Mouse (Mus musculus): ENCODE measurements around the gene Serpinh1.

The Serpinh1 gene

DNA sequence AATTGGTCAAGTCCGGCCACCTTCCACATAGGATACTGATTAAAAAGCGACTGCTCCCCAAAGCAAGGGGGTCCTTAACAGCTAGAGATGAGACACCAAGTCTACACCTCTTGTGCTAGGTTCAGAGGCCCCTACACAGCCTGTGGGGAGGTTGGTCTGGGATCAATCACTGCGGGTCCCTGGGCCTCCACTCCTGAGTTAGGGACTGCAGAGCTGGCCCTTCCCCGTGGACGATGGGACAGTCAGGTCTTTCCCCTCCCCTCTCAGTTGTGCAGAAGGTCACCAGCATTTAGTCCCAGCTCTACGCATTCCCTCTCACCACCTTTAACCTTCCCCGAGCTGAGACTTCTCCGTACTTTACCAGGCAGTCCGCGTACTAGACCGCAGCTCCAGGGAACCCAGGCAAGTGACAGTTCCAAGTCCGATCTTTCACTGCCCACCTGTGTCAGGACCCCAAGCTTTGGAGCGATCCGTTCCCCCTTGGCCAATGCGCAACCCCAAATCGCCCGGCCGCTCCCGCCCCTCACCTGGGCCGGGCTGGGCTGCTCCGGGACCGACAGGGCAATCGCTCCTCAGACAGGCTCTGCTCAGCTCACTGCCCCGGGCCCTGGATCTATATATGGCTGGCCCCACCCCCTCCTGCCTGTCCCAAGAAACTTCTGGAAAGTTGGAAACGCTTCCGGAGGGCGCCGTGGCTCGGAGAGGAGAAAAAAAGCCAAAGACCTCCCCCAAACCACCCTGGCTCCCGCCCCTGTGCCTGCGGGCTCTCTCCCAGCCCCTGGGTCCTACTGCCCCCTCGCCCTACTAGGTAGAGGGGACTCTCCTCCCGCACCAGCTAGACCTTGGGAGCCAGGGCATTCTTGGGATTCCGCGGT is at the start of gene Serpinh1:
Gene Serpinh1 (minus strand): TSS at position 714 of the 875 bp plus-strand sequence.
- DNase-seq (ENCODE audit: low read depth, low spot score): no peak

- DNase-seq (ENCODE audit: low read depth, low spot score): no peak
These were observed 49.4 kb upstream of the Serpinh1 start for GRCm38 (mm10) chr7:99402477-99402876.

DNA sequence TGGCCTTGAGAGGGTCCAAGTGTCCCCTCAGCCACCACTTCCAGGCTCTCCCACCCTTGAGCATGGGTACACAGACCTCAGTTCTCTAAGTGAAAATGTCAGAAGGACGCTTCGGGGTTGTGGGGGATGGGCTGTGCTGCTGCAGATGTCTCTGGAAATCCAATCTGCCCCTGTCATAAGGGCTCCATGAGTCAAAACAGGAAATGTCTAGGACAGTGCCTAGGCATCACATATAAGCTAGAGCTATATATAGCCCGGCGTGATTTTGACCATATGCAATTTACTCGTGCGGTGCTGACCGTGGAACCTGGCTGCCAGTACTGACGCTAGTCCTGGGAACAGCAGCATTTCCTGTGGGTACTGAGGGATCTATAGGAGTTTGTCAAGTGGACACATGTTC is 48.3 kb upstream of the Serpinh1 start:
- DNase-seq (ENCODE audit: low read depth, low spot score): no peak

GRCm38 (mm10) chr7:99396994-99397659 is 44.1 kb upstream of the Serpinh1 start:
- no peak for DNase-seq (ENCODE audit: low read depth, low spot score)

DNA sequence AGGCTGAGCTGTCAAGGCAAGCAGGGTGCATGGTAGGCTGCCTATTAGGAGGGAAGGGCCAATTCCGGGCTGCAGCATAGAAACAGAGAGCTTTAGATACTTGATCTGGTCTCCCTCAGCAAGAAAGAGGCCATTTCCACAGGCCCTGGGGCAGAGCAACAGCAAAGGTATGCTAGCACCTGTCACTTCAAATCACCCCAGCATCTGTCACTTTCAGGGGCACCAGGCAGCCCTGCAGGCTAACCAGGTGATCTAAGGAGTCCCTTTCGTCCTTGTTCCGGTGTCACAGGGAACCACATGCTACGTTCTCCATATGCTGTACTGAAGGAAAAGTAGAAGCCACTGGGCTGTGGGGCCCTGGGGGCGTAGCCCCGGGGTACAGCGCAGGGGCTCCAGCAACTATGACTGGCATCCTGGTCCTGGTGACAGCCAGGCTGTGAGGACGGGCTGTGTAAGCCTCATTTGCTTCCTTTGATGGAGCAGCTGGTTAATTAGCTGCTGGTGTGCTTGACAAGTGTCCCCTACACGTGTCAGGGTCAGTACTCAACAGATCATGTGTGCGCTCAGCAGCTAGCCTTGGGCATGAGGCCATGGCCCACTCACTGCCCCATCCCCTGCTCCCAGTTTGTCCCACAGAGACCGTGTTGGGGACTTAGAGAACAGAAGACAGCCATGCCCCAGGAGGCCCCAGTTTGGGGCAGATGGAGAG is 43.0 kb upstream of the Serpinh1 start:
- DNase-seq (ENCODE audit: low read depth, low spot score): no peak

GRCm38 (mm10) chr7:99395385-99395784 is 42.3 kb upstream of the Serpinh1 start:
- DNase-seq (ENCODE audit: low read depth, low spot score): no peak

DNA sequence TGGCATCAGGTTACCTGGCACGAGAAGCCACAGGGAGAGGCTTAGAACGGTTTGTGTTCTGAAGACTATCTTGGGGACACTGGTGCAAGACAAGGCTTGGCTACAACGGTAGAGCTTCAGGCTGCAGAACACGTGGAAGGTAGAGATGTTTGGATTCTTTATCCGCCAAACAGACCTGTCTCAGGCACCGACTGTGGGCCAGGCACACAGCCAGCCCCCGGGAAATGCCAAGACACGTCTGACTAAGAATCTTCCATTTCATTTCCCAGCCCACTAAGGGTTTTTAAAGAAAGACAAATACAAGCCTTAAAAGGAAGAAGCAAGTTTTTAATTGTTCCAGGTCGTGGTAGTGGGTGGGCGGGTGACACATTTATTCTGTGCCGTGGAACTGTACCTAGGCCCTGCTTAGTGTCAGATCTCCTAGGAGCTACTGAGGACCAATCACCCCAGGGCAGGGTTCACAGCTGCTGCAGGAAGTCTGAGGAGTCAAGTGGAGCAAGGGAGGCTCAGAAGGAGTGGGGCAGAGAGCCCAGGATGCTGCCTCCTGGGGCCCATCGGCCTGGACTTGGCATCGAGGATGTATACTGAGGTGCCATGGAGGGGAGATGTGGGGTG is 40.8 kb upstream of the Serpinh1 start:
- no peak for DNase-seq (ENCODE audit: low read depth, low spot score)

- no peak for DNase-seq (ENCODE audit: low read depth, low spot score)
These were observed 39.7 kb upstream of the Serpinh1 start for GRCm38 (mm10) chr7:99392696-99393095.

- no peak for DNase-seq (ENCODE audit: low read depth, low spot score)
These were observed 37.5 kb upstream of the Serpinh1 start for GRCm38 (mm10) chr7:99390559-99390958.

DNA sequence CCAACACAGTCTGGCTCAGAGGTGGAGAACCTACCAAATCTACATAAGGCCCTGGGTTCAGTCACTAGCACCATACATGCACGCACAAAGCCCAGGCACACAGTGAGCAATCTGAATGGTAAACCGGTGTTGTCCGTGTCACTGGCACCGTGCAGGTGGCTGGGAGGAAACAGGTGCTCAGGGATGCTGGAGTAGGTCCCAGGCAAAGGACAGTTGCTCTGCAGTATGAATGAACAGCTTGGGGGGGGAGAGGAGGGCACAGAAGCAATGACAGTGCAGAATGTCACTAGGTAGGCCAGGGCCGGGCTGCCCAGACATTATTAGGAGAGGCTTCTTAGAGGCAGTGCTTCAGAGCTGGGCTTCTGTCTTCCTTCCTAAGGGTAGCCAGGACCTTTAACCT is 34.3 kb upstream of the Serpinh1 start:
- no peak for DNase-seq (ENCODE audit: low read depth, low spot score)

DNA sequence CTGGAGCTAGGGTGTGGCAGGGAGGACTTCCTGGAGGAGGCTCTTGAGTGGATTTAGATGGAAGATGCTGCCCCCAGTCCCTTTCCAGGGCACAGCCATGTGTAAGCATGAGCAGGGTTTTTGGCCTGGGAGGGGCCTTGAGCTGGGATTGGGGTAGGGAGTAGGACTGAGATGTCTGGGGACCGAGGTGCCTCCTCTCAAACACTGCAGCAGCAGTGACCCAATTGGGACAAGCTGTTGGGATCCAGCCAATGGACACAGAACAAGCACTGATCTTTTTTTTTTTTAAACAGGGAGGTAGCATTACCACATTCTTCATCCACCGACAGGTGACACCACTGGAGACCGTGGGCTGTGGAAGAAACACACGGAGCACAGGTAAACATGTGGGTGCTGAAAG is 33.8 kb upstream of the Serpinh1 start:
- no peak for DNase-seq (ENCODE audit: low read depth, low spot score)

DNA sequence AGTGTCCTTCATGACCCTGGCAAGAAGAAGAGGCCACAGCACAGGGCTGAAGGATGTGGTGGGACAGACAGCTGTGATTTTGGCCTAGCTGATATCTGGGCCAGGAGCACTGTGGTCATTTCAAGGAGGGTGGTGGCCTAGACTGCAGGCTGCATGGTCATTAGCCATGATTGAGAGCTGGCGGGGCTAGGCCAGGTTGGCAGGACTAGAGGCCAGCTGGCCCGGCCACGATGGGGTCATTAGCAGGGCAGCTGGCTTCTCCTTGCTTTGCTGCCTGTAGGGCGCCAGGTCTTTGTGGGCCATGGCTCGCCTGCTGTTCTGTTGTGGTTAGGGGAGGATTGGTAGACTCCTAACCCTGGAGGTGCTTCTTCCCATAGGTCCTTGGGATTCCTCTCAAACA is 33.0 kb upstream of the Serpinh1 start:
- DNase-seq (ENCODE audit: low read depth, low spot score): no peak

DNA sequence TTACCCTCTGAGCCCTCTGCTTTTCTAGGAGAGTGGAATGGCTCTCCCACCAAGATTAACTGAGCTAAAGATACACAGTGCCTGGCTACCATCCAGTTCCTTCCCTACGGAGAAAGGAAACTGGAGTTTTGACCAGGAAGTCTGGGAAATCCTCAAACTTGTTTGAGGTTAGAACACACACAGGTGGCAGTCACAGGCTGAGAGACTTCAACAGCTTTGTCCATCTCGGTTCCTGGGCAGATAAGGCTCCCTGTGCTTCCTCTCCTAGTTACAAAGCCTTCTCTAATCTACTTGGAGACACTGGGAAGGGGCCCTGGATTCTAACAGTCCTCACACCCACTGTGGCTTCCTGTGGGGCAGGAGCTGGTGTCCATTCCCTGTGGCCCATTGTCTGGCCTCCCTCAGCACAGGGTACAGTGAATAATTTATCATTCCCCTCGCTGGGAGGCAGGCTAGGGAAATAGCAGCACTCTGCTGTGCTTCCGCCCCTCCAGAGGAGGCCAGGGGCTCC is 31.1 kb upstream of the Serpinh1 start:
- no peak for DNase-seq (ENCODE audit: low read depth, low spot score)

DNA sequence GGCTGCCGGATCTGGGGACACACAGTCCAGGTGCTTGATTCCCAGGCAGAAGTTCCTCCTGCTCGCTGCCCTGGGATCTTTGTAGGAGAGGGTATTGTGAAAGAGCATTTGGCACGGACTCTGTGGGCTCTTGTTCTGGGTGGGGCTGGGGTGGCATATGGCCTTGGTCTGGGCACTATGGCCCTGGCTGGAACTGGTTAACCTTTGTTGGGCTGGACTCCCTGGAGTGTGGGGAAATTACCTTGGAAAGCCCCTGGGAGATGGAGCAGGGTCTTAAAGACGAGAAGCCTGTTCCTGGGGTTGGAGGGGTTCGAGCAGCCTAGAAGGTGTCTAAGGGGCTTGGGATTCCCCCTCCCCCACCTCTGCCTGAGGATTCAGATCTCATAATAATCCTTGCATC is 30.2 kb upstream of the Serpinh1 start:
- DNase-seq (ENCODE audit: low read depth, low spot score): no peak

GRCm38 (mm10) chr7:99382088-99383000 is 29.3 kb upstream of the Serpinh1 start:
- DNase-seq (ENCODE audit: low read depth, low spot score): no peak

DNA sequence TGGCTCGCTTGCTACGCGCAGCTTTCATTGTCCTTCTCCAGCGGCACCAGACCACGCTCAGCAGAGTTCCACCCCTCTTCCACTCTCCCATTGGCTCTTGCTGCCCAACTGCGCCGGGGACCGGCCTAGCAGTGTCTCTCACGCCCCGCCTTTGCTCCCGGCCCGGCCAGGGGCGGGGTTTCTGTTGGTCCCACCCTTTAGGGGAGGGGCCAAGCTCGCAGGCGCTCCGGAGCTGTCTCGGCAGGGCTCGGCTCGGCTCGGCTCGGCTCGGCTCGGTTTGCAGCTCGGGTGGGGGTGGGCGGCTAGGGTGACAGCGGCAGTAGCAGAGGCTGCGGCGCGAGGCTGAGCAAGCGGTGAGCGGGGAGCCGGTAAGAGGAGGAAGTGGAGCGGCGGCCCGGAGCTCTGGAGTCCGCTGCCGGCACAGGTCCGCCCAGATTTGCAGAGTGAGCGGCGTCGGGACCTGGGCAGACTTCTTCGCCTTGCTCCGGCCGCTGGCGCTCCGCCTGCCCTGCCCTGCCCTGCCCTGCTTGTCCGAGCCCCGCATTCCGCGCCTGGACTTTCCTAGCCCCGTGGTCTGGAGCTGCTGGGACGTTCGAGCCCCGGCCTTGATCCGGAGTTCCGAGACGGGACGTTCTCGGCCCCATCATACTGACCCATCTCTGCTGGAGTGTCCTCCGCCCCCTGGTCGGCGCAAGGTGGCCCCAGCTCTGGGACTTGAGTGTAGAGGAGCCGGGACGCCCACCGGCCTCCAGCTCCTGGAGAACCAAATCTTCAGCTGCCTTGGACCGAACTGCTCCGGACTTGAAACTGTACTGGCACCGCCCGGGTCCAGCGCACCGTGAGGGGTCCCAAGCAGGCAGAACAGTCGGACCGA is 28.4 kb upstream of the Serpinh1 start, which contains the start of gene Gdpd5:
Gene Gdpd5 (plus strand): TSS at position 201 of the 874 bp plus-strand sequence.
- DNase-seq (ENCODE audit: low read depth, low spot score): peak; percentile 97

- no peak for DNase-seq (ENCODE audit: low read depth, low spot score)
These were observed 27.6 kb upstream of the Serpinh1 start for GRCm38 (mm10) chr7:99380491-99381213.

GRCm38 (mm10) chr7:99378870-99379269 is 25.8 kb upstream of the Serpinh1 start:
- no peak for DNase-seq (ENCODE audit: low read depth, low spot score)

- no peak for DNase-seq (ENCODE audit: low read depth, low spot score)
These were observed 22.4 kb upstream of the Serpinh1 start for GRCm38 (mm10) chr7:99375455-99375854.
